Mouse (Mus musculus) embryonic fibroblast, embryonic 13.5 days (primary cell): ENCODE data around the gene Gfer. TPM values are rescaled to one million over a fixed set of nuclear protein-coding genes. Genes with fewer than 3 reads are reported as not detected.

Source experiments
- H3K27ac ChIP-seq: 2 replicates; pipeline ENCODE4 v1.5.1; 2012; ENCODE audit warnings: low read length, control low read depth, inconsistent platforms; ENCODE audit not compliant: insufficient read depth
- H3K4me1 ChIP-seq: 2 replicates; pipeline ENCODE4 v1.6.1; 2011; ENCODE audit warnings: low read length; ENCODE audit not compliant: control insufficient read depth, insufficient read depth
- H3K4me3 ChIP-seq: 2 replicates; pipeline ENCODE4 v1.5.1; 2011; ENCODE audit warnings: mild to moderate bottlenecking, control low read depth, low read length; ENCODE audit not compliant: insufficient read depth
- CTCF ChIP-seq: IDR thresholded peaks from 2 replicates; pipeline ENCODE4 v1.5.1; 2011; ENCODE audit warnings: mild to moderate bottlenecking, control low read depth, low read length, moderate library complexity, borderline replicate concordance; ENCODE audit not compliant: insufficient read depth
- POLR2A ChIP-seq: IDR thresholded peaks from 2 replicates; pipeline ENCODE4 v1.6.1; 2011; ENCODE audit warnings: low read depth, mild to moderate bottlenecking, control low read depth, low read length, moderate library complexity
- polyA plus RNA-seq: library from polyadenylated mRNA; stranded (reverse); fragments of >200 nt; gene quantifications from 2 replicates; pipeline ENCODE4 v1.2.4, GENCODE M21; 2011; ENCODE audit warnings: low read depth; ENCODE audit not compliant: missing spikeins, insufficient read length

Gfer gene
- polyA plus RNA-seq, 1 experiment: 26.8 TPM

DNA sequence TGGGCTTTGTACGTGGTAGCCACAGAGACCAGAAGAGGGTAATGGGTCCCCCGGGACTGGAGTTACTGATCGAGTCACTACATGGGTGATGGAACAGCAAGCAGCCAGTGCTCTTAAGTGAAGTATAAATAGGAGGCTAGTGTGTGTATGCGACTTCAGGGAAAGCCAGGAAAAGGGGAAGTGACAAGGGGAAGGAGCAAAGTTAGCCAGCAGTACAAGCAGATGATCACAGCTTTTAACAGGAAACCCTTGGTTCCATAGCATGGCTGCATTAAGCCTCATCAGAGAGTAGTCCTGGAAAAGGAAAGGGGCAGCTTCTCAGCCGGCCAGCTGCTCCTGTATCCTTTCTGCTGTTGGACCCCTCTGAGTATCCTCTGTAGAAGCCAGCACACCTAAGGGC lies 3.6 kb downstream of the Gfer start:
- no peak overlapping the region for H3K4me3 ChIP-seq
- no peak overlapping the region for H3K27ac ChIP-seq
- H3K4me1 ChIP-seq: no peaks in the 10 kb centered on the region
- no peak for TF ChIP-seq CTCF
- TF ChIP-seq POLR2A: 0 out of 2 replicates have a peak, but pooled peaks have one; percentile 11

DNA sequence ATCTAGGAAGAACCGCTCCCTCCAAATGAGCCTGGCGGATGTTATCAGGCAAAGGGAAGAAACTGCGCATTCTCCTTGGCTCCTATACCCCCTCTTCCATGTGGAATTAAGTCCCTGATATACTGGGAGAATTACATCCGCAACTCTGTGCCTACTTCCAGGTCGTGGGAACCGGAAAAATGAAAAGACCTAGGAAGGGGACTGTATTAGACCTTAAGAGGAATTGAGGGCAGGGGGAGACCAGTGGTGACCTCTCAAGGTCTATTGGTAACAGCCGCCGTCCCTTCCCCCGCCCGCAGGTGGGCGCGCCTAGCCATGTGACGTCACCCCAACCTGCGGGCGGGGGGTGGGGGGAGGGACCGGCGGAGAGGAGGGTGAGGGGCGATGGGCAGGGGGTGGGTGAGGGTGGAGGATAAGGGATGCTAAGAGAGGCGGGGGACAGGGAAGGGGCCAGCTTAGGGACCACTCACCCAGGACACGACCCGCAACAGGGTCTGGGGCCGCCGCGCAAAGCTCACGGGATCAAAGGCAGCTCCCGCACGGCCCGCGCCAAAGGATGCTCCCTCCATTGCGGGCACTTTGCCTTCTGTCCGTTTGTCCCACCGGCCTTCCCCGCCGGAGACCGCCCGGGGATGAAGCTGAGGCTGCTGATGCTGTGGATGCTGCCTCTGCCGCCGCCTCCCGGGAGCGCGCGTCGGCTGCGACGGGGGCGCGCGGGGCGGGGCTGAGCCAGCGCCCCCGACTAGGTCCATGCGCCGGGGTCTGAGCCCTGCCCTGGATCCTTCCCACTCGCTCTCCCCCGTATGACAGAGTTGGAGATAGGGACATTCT lies 6.5 kb downstream of the Gfer start, which contains the start of gene Syngr3:
Syngr3 (minus strand) TSS at position 705 of the 831 bp plus-strand sequence.
- Histone ChIP-seq H3K4me1 (no peaks in the 10 kb centered on the region), H3K4me3 (peak within 1 kb of the TSS; percentile 46), H3K27ac (no peak within 1 kb of the TSS)
- TF ChIP-seq POLR2A (no peak), CTCF (no peak)

- TF ChIP-seq CTCF: no peak
- H3K27ac ChIP-seq: no peak overlapping the region
- H3K4me3 ChIP-seq: peak overlapping the region; percentile 18; the same call in 1 of the 2 replicates
- no peaks in the 10 kb centered on the region for H3K4me1 ChIP-seq
These were observed 8.4 kb downstream of the Gfer start for GRCm38 (mm10) chr17:24687599-24687998.

- peak overlapping the region; percentile 18 for H3K4me3 ChIP-seq
- no peaks in the 10 kb centered on the region for H3K4me1 ChIP-seq
- TF ChIP-seq POLR2A (no peak), CTCF (no peak)
- no peak overlapping the region for H3K27ac ChIP-seq
These were observed 8.8 kb downstream of the Gfer start for GRCm38 (mm10) chr17:24687146-24687595.

- H3K4me1 ChIP-seq: no peaks in the 10 kb centered on the region
- TF ChIP-seq POLR2A (no peak), CTCF (no peak)
- no peak overlapping the region for H3K27ac ChIP-seq
- no peak overlapping the region for H3K4me3 ChIP-seq
These were observed 9.4 kb downstream of the Gfer start for GRCm38 (mm10) chr17:24686514-24686913.

GRCm38 (mm10) chr17:24677500-24678080 lies 18.4 kb downstream of the Gfer start:
- Histone ChIP-seq H3K4me3 (no peak overlapping the region), H3K27ac (no peak overlapping the region), H3K4me1 (no peaks in the 10 kb centered on the region)
- TF ChIP-seq POLR2A (no peak), CTCF (no peak)

DNA sequence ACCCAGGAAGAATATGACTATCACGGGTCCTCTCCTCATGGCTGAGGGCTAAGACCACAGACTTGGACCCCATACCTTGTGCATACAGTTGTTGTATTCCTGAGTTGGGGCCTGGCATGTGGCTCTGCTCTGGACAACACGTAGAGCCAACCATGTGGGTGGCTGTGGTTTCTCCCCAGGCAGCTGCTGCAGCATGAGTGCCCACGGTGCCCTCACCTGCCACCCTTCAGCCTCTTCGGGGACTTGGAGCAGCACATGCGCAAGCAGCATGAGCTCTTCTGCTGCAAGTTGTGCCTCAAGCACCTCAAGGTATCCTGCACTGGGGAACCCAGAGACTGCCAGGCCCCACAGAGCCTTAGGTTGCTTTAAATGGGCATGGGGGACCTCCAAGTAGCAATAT lies 19.1 kb downstream of the Gfer start:
- Histone ChIP-seq H3K27ac (no peak overlapping the region), H3K4me1 (peaks cover 4% of the 10 kb centered on the region; the same call in 1 of the 2 replicates), H3K4me3 (no peak overlapping the region)
- TF ChIP-seq CTCF (no peak), POLR2A (no peak)

- H3K27ac ChIP-seq: no peak overlapping the region
- TF ChIP-seq POLR2A (no peak), CTCF (peak; percentile 44; the same call in 1 of the 2 replicates)
- H3K4me1 ChIP-seq: peaks cover 10% of the 10 kb centered on the region; the same call in 1 of the 2 replicates
- no peak overlapping the region for H3K4me3 ChIP-seq
These were observed 19.8 kb downstream of the Gfer start for GRCm38 (mm10) chr17:24676187-24676586.

DNA sequence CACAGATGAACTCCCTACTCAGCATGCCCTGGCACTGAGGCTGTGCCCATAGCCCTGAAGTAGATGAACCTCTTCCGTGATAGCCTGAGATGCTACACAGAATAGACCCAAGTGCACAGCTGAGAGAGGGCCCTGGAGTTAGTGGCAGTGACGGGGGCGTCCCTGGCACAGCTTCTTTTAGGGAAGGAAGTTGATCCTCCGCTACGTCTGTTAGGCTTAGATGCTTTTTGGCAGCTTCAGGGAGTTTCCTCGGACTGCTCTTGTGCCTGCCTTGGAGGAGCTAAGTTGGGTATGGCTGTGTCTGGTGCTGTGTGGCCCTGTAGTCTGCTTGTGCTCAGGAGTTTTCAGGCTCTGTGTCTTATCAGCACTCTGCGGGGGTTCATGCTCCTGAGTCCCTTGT lies 21.7 kb downstream of the Gfer start:
- TF ChIP-seq POLR2A (no peak), CTCF (no peak)
- no peak overlapping the region for H3K4me3 ChIP-seq
- no peak overlapping the region for H3K27ac ChIP-seq
- peaks cover 12% of the 10 kb centered on the region; the same call in 1 of the 2 replicates for H3K4me1 ChIP-seq

- H3K4me1 ChIP-seq: peaks cover 16% of the 10 kb centered on the region; the same call in 1 of the 2 replicates
- H3K27ac ChIP-seq: 0 out of 2 replicates have a peak overlapping the region, but pooled peaks have one; percentile 2
- TF ChIP-seq POLR2A: no peak
- TF ChIP-seq CTCF: no peak
- H3K4me3 ChIP-seq: peak overlapping the region; percentile 3
These were observed 23.8 kb downstream of the Gfer start for GRCm38 (mm10) chr17:24672141-24672540.

DNA sequence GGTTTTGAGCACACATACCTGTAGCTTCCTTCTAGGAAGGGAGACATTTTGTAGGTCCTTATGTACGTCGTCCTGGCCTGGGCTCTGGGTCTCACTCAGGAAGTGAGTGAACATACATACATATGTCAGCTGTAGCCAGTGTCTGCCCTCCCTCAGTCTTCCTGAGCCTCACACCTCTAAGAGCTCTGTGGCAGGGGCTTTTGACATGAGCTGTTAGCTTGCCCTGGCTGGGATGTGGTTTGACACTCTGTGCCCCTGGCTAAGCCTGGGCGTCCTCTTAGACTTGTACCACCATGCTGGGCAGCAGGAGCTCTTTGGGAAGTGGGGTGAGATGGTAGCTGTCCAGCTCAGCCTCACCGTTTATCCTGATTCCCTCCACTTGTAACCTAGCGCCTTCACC lies 24.6 kb downstream of the Gfer start:
- Histone ChIP-seq H3K27ac (no peak overlapping the region), H3K4me3 (0 out of 2 replicates have a peak overlapping the region, but pooled peaks have one; percentile 89), H3K4me1 (peaks cover 16% of the 10 kb centered on the region; the same call in 1 of the 2 replicates)
- TF ChIP-seq CTCF: no peak
- no peak for TF ChIP-seq POLR2A
